Mouse (Mus musculus): Measurements from ENCODE around the gene Trp73. TPM values are rescaled to one million over a fixed set of nuclear protein-coding genes. Genes with fewer than 3 reads are reported as not detected.
A peak's percentile ranks its signal among the peaks of the same experiment; 100 is the strongest.

Trp73 gene
- total and polyA plus RNA-seq, 3 experiments: 0.30 TPM; not detected in 2

DNA sequence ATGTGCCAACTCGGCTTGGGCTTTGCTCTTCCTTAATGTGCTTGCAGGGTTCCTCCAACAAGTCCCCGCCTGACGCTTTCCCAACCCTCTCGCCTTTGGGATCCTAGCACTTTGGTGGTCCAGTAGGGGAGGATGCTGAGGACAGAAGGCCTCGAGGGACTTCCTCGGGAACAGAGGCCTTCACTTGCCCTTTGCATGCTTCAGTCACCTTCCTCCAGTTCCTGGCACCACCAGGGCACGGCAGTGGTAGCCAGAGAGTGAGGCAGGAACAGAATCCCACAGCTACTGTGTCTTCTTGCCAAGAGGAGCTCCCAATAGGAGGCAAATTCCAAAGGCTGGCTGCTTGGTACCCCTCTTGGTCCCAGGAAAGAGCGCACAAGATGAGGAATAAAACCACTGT, 36.6 kb downstream of the Trp73 start:
- DNase-seq: no peak

GRCm38 (mm10) chr4:154099361-154099760, 40.6 kb downstream of the Trp73 start:
- DNase-seq: no peak

DNA sequence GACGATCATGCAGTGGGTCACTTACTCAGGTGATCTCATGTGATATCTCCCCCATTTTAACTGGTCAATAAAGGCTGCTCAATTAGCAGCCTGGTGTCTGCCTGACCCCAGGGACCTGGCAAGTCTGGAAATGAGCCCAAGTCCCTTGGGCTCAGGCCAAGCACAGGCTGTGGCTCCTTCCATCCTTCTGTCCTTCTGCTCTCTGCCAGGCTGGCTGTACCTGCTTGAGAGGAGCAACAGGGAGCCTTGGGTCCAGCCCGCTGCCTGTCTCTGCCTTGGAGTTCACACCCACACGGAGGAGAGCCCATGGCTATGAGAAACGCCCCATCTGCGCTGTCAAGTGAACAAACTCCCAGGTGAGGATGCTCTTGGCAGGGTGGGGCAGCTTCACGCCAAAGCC, 43.9 kb downstream of the Trp73 start:
- DNase-seq: no peak

DNA sequence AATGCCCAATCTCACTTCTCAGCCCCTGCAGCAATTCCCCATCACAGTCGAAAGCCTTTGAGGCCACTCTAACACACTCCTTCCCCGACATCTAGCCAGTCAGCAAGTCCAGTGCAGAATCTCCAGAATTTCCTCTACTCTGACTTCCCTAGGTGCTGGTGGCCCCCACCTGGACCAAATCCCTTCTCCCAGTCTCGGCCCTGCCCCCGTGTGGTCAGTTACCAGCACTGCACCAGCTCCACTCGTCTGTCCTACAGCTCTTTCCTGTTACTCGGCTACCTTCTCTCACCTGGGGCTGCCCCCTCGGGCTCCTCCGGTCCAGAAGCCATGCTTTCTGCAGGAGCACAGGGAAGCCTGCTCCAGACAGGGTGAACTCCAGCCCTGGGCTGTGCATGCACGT, 46.8 kb downstream of the Trp73 start:
- DNase-seq: peak; percentile 30

DNA sequence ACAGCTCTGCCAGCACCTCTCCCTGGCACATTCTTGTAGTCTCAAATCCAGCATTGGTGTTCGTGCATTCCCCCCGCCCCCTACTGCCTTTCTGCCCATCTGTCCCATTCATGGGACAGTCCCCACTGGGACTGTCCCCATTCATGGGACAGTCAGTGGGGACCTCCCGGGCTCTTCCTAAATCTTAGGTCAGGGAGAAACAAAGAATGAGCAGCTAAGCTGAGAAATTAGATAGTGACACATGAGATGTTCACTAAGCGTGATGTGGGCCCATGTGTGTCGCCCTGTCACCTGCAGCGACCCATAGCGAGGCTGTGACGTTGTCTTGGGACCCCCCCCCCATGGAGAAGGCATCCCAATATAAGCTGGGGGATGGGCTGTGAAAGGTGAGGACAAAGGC, 48.7 kb downstream of the Trp73 start:
- no peak for DNase-seq

- no peak for DNase-seq
Measured at GRCm38 (mm10) chr4:154089205-154089604, 50.8 kb downstream of the Trp73 start.

DNA sequence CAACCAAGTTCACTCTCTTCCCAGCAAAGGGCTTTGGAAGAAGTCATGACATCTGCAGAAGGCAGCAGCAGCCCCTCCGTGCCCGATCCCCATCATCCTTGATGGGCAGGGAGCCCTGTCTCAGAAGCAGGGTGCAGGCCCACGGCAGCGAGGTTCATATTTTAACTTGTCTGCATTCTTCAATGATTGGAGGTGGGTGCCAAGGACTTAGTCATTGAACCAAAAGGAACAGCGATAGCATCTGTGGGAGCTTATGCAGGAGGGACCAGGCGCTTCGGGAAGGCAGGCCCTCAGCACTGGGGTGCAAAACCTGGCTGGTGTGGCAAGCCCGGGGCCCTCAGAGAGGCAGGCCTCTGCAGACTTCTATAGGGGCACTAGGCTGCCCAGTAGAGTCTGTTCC, 53.6 kb downstream of the Trp73 start:
- no peak for DNase-seq

- DNase-seq: no peak
Measured at GRCm38 (mm10) chr4:154085856-154086255, 54.2 kb downstream of the Trp73 start.

- DNase-seq: no peak
Measured at GRCm38 (mm10) chr4:154081974-154082373, 58.0 kb downstream of the Trp73 start.

GRCm38 (mm10) chr4:154081021-154081420, 59.0 kb downstream of the Trp73 start:
- no peak for DNase-seq

- DNase-seq: no peak
Measured at GRCm38 (mm10) chr4:154080211-154080610, 59.8 kb downstream of the Trp73 start.

DNA sequence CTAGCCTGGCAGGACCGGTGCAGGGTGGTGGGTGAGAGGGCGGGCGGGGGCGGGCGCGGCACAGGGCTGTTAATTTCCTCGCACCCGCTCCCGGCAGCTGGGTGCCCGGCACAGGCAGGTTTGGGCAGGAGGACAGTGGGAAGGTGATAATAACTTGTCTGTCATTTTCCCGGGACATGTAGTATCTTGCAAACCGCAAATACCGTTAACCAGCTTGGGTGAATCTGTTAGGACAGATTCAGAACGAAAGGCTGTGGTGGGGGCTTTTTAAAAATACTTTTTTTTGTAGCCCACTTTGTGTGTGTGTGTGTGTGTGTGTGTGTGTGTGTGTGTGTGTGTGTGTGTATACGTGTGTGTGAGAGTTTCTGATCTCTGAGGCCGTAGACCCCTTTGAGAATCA, 68.1 kb downstream of the Trp73 start:
- DNase-seq: no peak

DNA sequence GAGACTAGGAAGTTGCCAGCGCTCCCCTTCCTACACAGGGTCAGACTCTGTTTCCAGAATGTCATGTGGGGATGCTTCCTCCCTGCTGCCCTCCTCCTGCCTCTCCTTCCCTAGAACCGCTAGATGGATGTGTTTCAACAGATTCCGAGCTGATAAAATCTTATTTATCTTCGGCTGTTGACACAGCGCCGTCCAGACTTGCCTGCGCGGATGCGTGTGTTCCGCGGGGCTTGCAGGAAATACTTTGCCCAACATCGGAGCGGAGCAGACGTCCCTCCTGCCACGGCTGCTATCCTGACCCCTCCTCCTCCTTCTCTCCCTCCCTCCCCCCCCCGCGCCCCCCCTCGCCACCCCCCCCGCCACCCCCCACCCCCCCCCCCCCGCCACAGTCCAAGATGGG, 68.5 kb downstream of the Trp73 start:
- DNase-seq: no peak

DNA sequence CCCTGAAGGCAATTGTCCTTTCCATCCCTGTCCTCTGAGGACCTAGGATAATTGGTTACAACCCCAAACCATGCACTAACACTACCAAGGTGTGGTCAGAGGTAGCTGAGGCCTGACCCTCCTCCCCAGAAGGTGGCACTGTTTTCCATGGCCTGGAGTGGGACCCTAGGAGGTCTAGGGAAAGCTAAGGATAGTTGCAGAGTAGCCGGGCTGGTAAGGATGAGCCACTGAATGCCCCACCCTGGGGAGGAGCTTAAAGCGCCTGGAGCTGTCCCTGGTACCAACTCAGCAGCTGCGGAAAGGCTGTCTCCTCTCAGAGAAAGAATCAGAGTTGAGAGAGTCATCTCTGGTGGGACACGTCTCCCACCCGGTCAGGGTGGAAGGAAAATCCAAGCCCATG, 69.1 kb downstream of the Trp73 start:
- DNase-seq: peak; percentile 23

- DNase-seq: peak; percentile 11
Measured at GRCm38 (mm10) chr4:154064827-154065773, 74.9 kb downstream of the Trp73 start.

DNA sequence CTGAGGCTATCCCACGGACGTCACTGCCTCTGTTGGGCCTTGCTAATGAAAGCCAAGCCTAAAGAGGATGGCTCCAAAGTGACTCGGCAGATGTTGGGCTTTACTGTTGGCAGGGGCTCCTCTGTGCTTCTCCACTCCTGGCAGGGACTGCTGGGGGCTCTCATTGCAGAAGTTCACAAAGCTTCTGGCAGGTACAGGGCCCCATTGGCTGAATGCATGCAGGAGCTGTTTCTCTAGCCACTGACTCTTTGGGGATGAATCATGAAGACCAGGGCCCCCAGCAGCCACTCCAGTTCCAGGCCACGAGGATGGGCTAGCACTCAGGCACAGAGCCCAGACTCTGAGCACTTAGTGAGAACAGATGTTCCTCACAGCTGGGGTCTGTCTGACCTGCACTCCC, 82.3 kb downstream of the Trp73 start:
- DNase-seq: no peak

DNA sequence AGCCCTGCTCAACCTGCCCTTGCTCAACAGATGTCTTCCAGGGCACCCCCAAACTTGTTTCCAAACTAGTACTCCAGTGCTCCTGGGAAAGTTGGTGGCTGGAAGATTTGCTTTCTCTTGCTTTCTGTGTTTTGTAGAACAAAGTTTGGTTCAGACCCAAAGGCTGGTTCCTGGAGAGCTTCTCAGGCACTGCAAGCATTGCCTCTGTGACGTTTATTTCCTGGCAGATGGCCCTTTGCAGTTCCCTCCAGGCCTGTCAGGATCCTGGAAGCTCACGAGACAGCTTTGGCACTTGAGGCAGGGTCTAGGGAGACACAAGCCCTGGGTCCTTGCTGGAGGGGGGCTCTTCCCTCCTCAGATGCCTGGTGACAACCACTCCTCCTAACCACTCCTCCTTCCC, 83.3 kb downstream of the Trp73 start:
- no peak for DNase-seq

DNA sequence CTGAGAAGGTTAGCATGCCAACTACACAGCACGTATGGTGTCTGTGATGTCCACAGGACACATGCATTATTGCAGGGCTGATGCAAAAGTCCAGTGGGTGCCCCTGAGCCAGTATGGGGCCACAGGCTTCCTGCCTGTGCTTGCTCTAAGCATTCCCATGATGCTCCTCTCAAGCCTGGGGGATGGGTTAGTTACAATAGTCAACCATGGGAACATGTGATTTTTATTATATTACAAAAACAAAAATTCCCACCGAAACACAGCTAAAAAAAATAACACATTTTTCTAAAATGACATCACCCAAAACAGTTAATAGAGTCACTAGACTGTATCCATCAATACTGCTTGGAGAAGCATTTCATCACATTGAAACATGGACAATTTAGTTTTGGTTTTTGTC, 84.0 kb downstream of the Trp73 start:
- no peak for DNase-seq

- no peak for DNase-seq
Measured at GRCm38 (mm10) chr4:154055482-154055881, 84.5 kb downstream of the Trp73 start.

GRCm38 (mm10) chr4:154053065-154053464, 86.9 kb downstream of the Trp73 start:
- DNase-seq: no peak

- DNase-seq: no peak
Measured at GRCm38 (mm10) chr4:154051401-154051800, 88.6 kb downstream of the Trp73 start.

DNA sequence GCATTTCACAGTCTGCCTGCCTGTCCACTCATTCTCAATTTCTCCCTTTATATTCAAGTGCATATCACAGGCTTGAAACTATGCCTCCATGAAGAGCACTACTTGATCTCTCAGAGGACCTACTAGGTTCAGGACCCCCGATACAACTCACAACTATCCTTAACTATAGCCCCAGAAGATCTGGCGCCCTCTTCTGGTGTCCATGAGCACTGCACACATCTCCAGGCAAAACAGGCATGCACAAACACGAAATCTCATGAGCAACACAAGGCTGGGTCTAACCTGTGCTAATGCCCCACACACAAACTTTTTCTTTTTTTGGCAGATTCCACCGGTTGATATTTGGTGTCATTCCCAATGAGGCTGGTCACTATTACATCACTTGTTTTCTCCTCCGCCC, 94.2 kb downstream of the Trp73 start:
- no peak for DNase-seq

- DNase-seq: no peak
Measured at GRCm38 (mm10) chr4:154042577-154042976, 97.4 kb downstream of the Trp73 start, which contains the start of gene Ccdc27. TSS of gene Ccdc27 (minus strand) at chr4:154042677.

DNA sequence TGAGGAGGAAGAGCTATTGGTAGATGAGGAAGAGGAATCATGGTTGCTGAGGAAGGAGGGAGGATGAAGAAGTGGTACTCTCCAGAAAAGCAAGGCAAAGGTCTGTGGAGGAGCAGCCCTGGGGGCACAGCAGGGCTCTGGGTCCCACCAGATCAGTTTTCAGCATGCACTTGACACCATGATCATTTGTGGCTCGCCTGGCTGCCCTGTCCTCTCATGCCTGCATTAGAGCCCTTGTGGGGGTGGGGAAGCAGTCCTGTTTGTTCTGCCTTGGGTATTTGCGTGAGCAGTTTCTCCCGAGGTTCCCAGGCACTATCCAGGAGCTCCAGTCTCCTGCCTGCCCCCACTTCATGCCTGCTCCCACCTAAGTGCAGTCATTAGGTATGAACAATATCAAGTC, 102.9 kb downstream of the Trp73 start:
- DNase-seq: no peak

Measured in adrenal gland, adult 2 months (tissue).